Mouse (Mus musculus) thymus, adult 2 months (tissue): Measurements from ENCODE around the gene Pdia5. TPM values are rescaled to one million over a fixed set of nuclear protein-coding genes. Genes with fewer than 3 reads are reported as not detected.

ENCODE experiments used
- DNase-seq: peaks from one replicate; pipeline ENCODE4 v3.0.0; 2021
- H3K27ac ChIP-seq: fragments of 200-500 bp; 2 replicates; pipeline ENCODE4 v1.5.1; 2012; ENCODE audit warnings: low read length, control low read depth; ENCODE audit not compliant: control insufficient read depth, insufficient read depth
- H3K27me3 ChIP-seq: fragments of 200-500 bp; 2 replicates; pipeline ENCODE4 v1.6.1; 2012; ENCODE audit warnings: mild to moderate bottlenecking, low read length, moderate library complexity, mixed read lengths; ENCODE audit not compliant: control insufficient read depth, insufficient read depth
- H3K36me3 ChIP-seq: fragments of 200-500 bp; 2 replicates; pipeline ENCODE4 v1.6.1; 2012; ENCODE audit warnings: mild to moderate bottlenecking, low read length, moderate library complexity; ENCODE audit not compliant: control insufficient read depth, insufficient read depth
- H3K4me1 ChIP-seq: fragments of 200-500 bp; replicated peaks from 2 replicates; pipeline ENCODE4 v1.6.1; 2012; ENCODE audit warnings: low read length; ENCODE audit not compliant: control insufficient read depth, insufficient read depth
- H3K4me3 ChIP-seq: fragments of 200-500 bp; 2 replicates; pipeline ENCODE4 v1.5.1; 2012; ENCODE audit warnings: mild to moderate bottlenecking, low read length, control low read depth, moderate library complexity; ENCODE audit not compliant: control insufficient read depth, insufficient read depth
- CTCF ChIP-seq: fragments of 200-500 bp; IDR thresholded peaks from 2 replicates; pipeline ENCODE4 v1.5.1; 2012; ENCODE audit warnings: mild to moderate bottlenecking, control low read depth, low read length, moderate library complexity, borderline replicate concordance; ENCODE audit not compliant: control insufficient read depth, poor library complexity, insufficient read depth; ENCODE audit errors: extremely low read depth
- POLR2A ChIP-seq: fragments of 200-500 bp; IDR thresholded peaks from 2 replicates; pipeline ENCODE4 v1.6.1; 2012; ENCODE audit warnings: mild to moderate bottlenecking, low read length, control low read depth, moderate library complexity; ENCODE audit not compliant: control insufficient read depth, poor library complexity, insufficient read depth; ENCODE audit errors: extremely low read depth
- WGBS: fragments of 180-500 bp; shearing (Covaris S2); methylation state at CpG from one replicate; pipeline ENCODE4 v1.1.7; 2018; 5-methylcytosine and 5-hydroxymethylcytosine counted together
- polyA plus RNA-seq: library from polyadenylated mRNA; depleted of rRNA; stranded (reverse); fragments of >200 nt; gene quantifications from 2 replicates; pipeline ENCODE4 v1.2.3, GENCODE M21; 2012

The Pdia5 gene
- polyA plus RNA-seq, 1 experiment: 2.2 TPM

- Histone ChIP-seq H3K27ac (no peak overlapping the region), H3K27me3 (no peaks in the 10 kb centered on the region), H3K36me3 (no peaks in the 10 kb centered on the region), H3K4me1 (no peaks in the 10 kb centered on the region), H3K4me3 (no peak overlapping the region)
- no peak for DNase-seq
- 81% methylated on average over 4 of the region's 4 CpGs for WGBS
- TF ChIP-seq POLR2A: no peak
- no peak for TF ChIP-seq CTCF
These were observed 84.5 kb downstream of the Pdia5 start for GRCm38 (mm10) chr16:35406166-35406565.

DNA sequence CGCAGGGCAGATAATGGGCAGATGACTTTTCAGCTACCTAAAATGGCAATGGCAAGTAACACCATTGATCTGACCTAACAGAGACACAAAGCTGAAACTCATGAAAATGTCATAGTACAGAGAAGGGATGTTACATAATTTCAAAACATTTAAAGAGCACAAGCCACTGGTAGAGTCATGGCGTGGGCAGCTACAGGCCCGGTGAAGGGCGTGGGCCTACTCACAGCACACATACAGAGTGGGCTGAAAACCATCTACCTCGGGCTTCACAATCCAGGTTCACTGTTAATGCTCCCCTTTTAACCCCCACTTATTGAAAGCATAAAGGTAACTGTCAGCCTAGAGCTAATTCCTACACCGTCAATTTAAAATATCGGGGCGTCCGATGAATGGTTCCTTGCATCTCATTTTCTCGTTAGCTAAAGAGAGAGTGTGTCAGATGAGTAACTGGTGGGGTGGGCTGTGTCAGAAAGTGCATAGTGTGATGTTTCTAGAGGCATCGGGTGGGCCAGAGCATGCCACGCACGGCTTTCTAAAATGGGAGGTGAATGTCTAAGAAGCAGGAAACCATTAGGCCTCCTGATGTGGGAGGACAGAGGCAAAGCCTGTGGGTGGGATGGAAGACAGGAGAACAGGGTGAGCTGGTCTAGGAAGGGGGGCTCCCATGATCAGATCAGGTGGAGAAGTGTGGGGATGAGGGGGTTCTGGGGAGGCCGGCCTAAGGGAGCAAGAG lies 85.2 kb downstream of the Pdia5 start:
- no peak for DNase-seq
- 96% methylated on average over 14 of the region's 14 CpGs for WGBS
- no peaks in the 10 kb centered on the region for H3K4me1 ChIP-seq
- H3K27ac ChIP-seq: no peak overlapping the region
- TF ChIP-seq POLR2A: no peak
- no peaks in the 10 kb centered on the region for H3K36me3 ChIP-seq
- H3K4me3 ChIP-seq: no peak overlapping the region
- no peaks in the 10 kb centered on the region for H3K27me3 ChIP-seq

- DNase-seq: no peak
These were observed 85.8 kb downstream of the Pdia5 start for GRCm38 (mm10) chr16:35404864-35405263.

GRCm38 (mm10) chr16:35403891-35404290 lies 86.8 kb downstream of the Pdia5 start:
- Histone ChIP-seq H3K4me3 (no peak overlapping the region), H3K36me3 (no peaks in the 10 kb centered on the region), H3K27ac (no peak overlapping the region), H3K27me3 (no peaks in the 10 kb centered on the region), H3K4me1 (no peaks in the 10 kb centered on the region)
- TF ChIP-seq POLR2A (no peak), CTCF (no peak)
- WGBS: 97% methylated on average over 8 of the region's 8 CpGs
- DNase-seq: no peak

More at GRCm38 (mm10) chr16:35404864-35405263, 85.8 kb downstream of the Pdia5 start:
- 91% methylated on average over 5 of the region's 5 CpGs for WGBS
- Histone ChIP-seq H3K4me1 (no peaks in the 10 kb centered on the region), H3K27me3 (no peaks in the 10 kb centered on the region), H3K36me3 (no peaks in the 10 kb centered on the region), H3K4me3 (no peak overlapping the region), H3K27ac (no peak overlapping the region)
- TF ChIP-seq CTCF: no peak
- TF ChIP-seq POLR2A: no peak

DNA sequence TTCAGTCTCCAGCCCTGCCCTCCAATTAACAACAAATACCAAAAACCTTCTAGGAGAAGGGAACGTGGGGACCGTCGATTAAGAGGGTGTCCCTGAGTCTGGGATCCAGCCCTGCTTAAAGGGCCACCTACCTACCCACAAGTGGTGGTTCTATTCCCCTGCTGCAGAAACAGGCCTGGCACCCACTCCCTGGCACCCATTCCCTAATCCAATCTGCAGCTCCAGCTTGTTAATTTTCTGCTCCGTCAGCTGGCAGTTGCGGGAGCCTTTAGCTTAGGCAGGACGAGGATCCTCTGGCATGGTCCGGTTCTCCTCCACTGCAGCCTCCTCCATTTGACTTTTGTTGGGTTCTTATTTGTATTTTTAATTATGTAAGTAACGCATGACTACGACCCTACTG lies 87.3 kb downstream of the Pdia5 start:
- Histone ChIP-seq H3K27me3 (no peaks in the 10 kb centered on the region), H3K4me1 (no peaks in the 10 kb centered on the region), H3K36me3 (no peaks in the 10 kb centered on the region), H3K27ac (0 out of 2 replicates have a peak overlapping the region, but pooled peaks have one; percentile 15), H3K4me3 (no peak overlapping the region)
- WGBS: 97% methylated on average over 9 of the region's 9 CpGs
- TF ChIP-seq CTCF (no peak), POLR2A (no peak)
- no peak for DNase-seq

- Histone ChIP-seq H3K27ac (no peak overlapping the region), H3K4me3 (no peak overlapping the region), H3K36me3 (no peaks in the 10 kb centered on the region), H3K27me3 (no peaks in the 10 kb centered on the region), H3K4me1 (no peaks in the 10 kb centered on the region)
- DNase-seq: no peak
- WGBS: 90% methylated on average over 8 of the region's 8 CpGs
- TF ChIP-seq POLR2A: no peak
- TF ChIP-seq CTCF: no peak
These were observed 97.9 kb downstream of the Pdia5 start for GRCm38 (mm10) chr16:35392813-35393212.

GRCm38 (mm10) chr16:35385654-35386053 lies 105.0 kb downstream of the Pdia5 start:
- 93% methylated on average over 3 of the region's 3 CpGs for WGBS
- DNase-seq: no peak

More at GRCm38 (mm10) chr16:35385654-35386053, 105.0 kb downstream of the Pdia5 start:
- H3K36me3 ChIP-seq: no peaks in the 10 kb centered on the region
- H3K4me3 ChIP-seq: no peak overlapping the region
- H3K27me3 ChIP-seq: no peaks in the 10 kb centered on the region
- H3K4me1 ChIP-seq: no peaks in the 10 kb centered on the region
- TF ChIP-seq CTCF (no peak), POLR2A (no peak)
- H3K27ac ChIP-seq: no peak overlapping the region
